Mouse (Mus musculus) heart, embryonic 16.5 days (tissue): ENCODE results near the gene D5Ertd579e. TPM values are rescaled to one million over a fixed set of nuclear protein-coding genes. Genes with fewer than 3 reads are reported as not detected.

Experiments
- ATAC-seq: fragments of 200-750 bp; cut with Nextera tagmentation; replicated peaks from 2 replicates; pipeline ENCODE4 v1.8.0; 2017; ENCODE audit warnings: moderate number of reproducible peaks; ENCODE audit not compliant: insufficient read depth, low FRiP score; ENCODE audit errors: extremely low read depth
- H3K27ac ChIP-seq: fragments of 300-500 bp; sonication (generic); 2 replicates; pipeline ENCODE4 v1.5.1; 2014; ENCODE audit warnings: mild to moderate bottlenecking, low read length, control low read depth, moderate library complexity
- H3K27me3 ChIP-seq: fragments of 300-500 bp; sonication (generic); 2 replicates; pipeline ENCODE4 v1.6.1; 2014; ENCODE audit warnings: low read length, mixed read lengths; ENCODE audit not compliant: control insufficient read depth, insufficient read depth
- H3K36me3 ChIP-seq: fragments of 300-500 bp; sonication (generic); 2 replicates; pipeline ENCODE4 v1.6.1; 2014; ENCODE audit not compliant: control insufficient read depth, insufficient read depth
- H3K4me1 ChIP-seq: fragments of 300-500 bp; sonication (generic); 2 replicates; pipeline ENCODE4 v1.6.1; 2014; ENCODE audit warnings: low read length, mixed read lengths; ENCODE audit not compliant: control insufficient read depth, insufficient read depth
- H3K4me2 ChIP-seq: fragments of 300-500 bp; sonication (generic); 2 replicates; pipeline ENCODE4 v1.6.1; 2014; ENCODE audit warnings: low read depth, mild to moderate bottlenecking, control low read depth, low read length
- H3K4me3 ChIP-seq: fragments of 300-500 bp; sonication (generic); 2 replicates; pipeline ENCODE4 v1.5.1; 2014; ENCODE audit warnings: mild to moderate bottlenecking, control low read depth, low read length
- H3K9ac ChIP-seq: fragments of 300-500 bp; sonication (generic); 2 replicates; pipeline ENCODE4 v1.6.1; 2014; ENCODE audit warnings: low read length, control low read depth
- H3K9me3 ChIP-seq: fragments of 300-500 bp; sonication (generic); replicated peaks from 2 replicates; pipeline ENCODE4 v1.6.1; 2016; ENCODE audit warnings: low read length; ENCODE audit not compliant: control insufficient read depth
- WGBS: fragments of 180-500 bp; shearing (Covaris S2); extraction: QIAGEN DNeasy Blood & Tissue Kit; methylation state at CpG from one replicate; pipeline ENCODE4 v1.1.7; 2014; 5-methylcytosine and 5-hydroxymethylcytosine counted together
- polyA plus RNA-seq: library from polyadenylated mRNA; unstranded; fragments of >200 nt; fragmentation: Nextera tagmentation; extraction: Ambion mirVana; gene quantifications from 2 replicates; pipeline ENCODE4 v1.2.1, GENCODE M21; 2015

The D5Ertd579e gene
- polyA plus RNA-seq, 1 experiment from 2014 or later, result 23.0 TPM

DNA sequence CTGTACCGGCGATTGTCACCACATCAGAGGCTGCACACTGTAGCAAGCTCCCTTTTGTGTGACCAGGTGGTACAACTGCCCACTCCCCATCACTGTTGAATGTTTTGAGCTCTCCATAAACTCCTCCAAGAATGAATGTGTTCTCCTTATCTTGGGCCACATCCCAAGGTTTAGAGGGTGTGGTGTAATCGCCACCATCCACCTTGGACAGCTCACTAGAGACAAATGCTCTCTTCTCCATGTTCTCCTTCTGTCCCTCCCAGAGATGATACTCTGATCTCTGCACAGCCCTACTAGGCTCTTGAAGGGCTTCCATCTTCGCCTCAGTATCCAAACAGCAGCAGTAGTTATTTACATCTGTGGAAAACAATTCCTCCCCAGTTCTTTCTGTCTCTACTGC is 81.7 kb downstream of the D5Ertd579e start:
- Histone ChIP-seq H3K4me3 (no peak overlapping the region), H3K36me3 (peaks cover 49% of the 10 kb centered on the region), H3K4me1 (peaks cover 1% of the 10 kb centered on the region; the same call in 1 of the 2 replicates), H3K27me3 (no peaks in the 10 kb centered on the region), H3K27ac (no peak overlapping the region), H3K4me2 (no peak overlapping the region), H3K9ac (no peak overlapping the region), H3K9me3 (no peaks in the 10 kb centered on the region)
- WGBS, result 89% methylated on average over 4 of the region's 4 CpGs
- ATAC-seq, result no peak

GRCm38 (mm10) chr5:36608939-36609499 is 86.8 kb downstream of the D5Ertd579e start:
- Histone ChIP-seq H3K36me3 (peaks cover 40% of the 10 kb centered on the region; the same call in 1 of the 2 replicates), H3K27me3 (no peaks in the 10 kb centered on the region), H3K27ac (no peak overlapping the region), H3K9me3 (no peaks in the 10 kb centered on the region), H3K4me1 (no peaks in the 10 kb centered on the region), H3K9ac (no peak overlapping the region), H3K4me3 (no peak overlapping the region), H3K4me2 (no peak overlapping the region)
- no peak for ATAC-seq
- WGBS, result 82% methylated on average over 2 of the region's 2 CpGs

DNA sequence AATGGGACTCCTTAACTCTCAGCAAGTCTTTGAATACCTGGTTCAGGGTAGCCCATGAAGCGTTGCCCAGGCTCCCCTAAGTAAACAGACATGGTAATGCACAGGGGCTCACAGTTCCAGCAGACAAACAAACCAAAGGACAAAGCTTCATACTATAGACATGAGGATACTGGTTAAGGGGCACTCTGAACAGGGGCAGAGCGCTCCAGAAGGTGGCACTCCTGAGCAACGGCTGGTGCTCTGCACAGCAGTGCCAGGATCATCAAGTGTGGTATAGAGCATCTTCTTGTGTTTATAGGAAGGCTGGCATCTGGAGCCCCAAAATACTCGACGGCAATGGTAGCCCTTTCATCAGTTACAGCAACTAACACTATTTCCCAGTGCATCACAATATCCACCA is 92.8 kb downstream of the D5Ertd579e start:
- H3K27me3 ChIP-seq, result no peaks in the 10 kb centered on the region
- peaks cover 46% of the 10 kb centered on the region for H3K36me3 ChIP-seq
- no peak overlapping the region for H3K4me2 ChIP-seq
- no peaks in the 10 kb centered on the region for H3K9me3 ChIP-seq
- no peak overlapping the region for H3K27ac ChIP-seq
- H3K9ac ChIP-seq, result no peak overlapping the region
- H3K4me1 ChIP-seq, result no peaks in the 10 kb centered on the region
- ATAC-seq, result no peak; the same call in 1 of the 2 replicates
- H3K4me3 ChIP-seq, result no peak overlapping the region
- WGBS, result 77% methylated on average over 5 of the region's 5 CpGs

DNA sequence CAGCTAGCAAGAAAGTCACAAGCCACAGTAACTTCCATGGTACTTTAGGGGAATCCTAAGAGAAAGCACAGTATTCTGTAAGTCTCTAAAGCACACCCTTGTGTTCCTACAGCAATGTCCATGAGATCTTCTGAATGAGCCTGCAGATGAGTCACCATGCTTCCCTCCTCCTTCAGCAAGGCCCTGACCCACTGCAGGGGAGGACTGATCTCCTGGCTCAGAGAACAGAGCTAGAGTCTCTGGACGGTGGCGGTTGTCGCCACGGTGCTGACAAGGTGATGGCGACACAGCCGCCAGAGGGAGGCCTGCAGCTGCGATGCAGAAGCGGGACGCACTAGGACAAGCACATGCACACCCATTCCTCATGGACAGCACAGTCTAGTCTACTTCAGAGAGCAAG is 93.8 kb downstream of the D5Ertd579e start:
- no peak overlapping the region for H3K9ac ChIP-seq
- no peaks in the 10 kb centered on the region for H3K27me3 ChIP-seq
- H3K4me2 ChIP-seq, result no peak overlapping the region
- no peak for ATAC-seq
- H3K27ac ChIP-seq, result no peak overlapping the region
- H3K4me1 ChIP-seq, result no peaks in the 10 kb centered on the region
- no peaks in the 10 kb centered on the region for H3K9me3 ChIP-seq
- no peak overlapping the region for H3K4me3 ChIP-seq
- H3K36me3 ChIP-seq, result peaks cover 41% of the 10 kb centered on the region
- 46% methylated on average over 9 of the region's 9 CpGs for WGBS

DNA sequence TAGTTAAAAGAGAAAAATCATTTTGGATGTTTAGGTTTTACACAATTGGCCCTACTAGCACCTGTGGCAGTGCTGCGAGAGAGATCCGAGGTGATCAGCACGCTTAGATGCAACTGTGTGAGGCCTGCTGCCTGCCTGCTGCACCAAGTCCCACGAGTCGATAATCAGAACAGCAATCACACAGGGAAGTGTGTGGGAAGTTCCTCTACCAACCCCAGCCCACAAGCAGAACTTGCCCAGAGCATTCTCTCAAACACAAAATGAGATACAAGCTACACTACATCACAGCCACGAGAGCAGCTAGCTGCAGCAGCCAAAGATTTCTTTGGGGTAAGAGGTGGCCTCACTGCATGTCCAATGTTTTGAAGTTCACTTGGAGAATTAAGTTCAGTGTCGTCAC is 94.3 kb downstream of the D5Ertd579e start:
- H3K4me1 ChIP-seq, result no peaks in the 10 kb centered on the region
- 82% methylated on average over 7 of the region's 7 CpGs for WGBS
- no peak overlapping the region for H3K4me3 ChIP-seq
- no peaks in the 10 kb centered on the region for H3K27me3 ChIP-seq
- no peak overlapping the region for H3K9ac ChIP-seq
- H3K9me3 ChIP-seq, result no peaks in the 10 kb centered on the region
- H3K27ac ChIP-seq, result no peak overlapping the region
- peaks cover 36% of the 10 kb centered on the region for H3K36me3 ChIP-seq
- H3K4me2 ChIP-seq, result no peak overlapping the region
- ATAC-seq, result no peak

- Histone ChIP-seq H3K36me3 (peaks cover 23% of the 10 kb centered on the region), H3K4me1 (no peaks in the 10 kb centered on the region), H3K27me3 (no peaks in the 10 kb centered on the region), H3K4me3 (no peak overlapping the region), H3K4me2 (no peak overlapping the region), H3K27ac (no peak overlapping the region), H3K9me3 (no peaks in the 10 kb centered on the region), H3K9ac (no peak overlapping the region)
- no peak for ATAC-seq
- WGBS, result 89% methylated on average over 1 of the region's 1 CpGs
Observed at GRCm38 (mm10) chr5:36598883-36599282, 96.9 kb downstream of the D5Ertd579e start.

DNA sequence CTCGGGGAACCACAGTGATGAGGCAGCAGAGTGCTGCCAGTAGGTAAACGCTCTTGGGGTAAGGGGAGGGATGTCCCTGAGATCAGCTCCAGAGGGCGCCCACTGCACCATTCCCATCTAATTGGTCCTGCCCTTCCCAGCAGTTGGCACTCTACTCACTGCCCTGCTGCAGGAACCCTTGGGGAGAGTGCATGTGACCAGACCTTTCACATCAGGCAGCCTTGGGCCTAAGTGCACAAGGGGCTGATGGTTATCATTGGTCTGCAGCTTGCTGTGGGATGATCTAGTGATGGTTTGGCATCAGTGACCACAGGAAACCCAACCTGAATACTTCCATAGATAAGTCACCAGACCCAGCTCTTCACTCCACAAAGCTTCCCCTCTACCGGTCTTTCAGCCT is 98.2 kb downstream of the D5Ertd579e start:
- H3K4me1 ChIP-seq, result no peaks in the 10 kb centered on the region
- no peaks in the 10 kb centered on the region for H3K9me3 ChIP-seq
- no peak overlapping the region for H3K4me2 ChIP-seq
- H3K9ac ChIP-seq, result no peak overlapping the region
- ATAC-seq, result no peak
- no peak overlapping the region for H3K4me3 ChIP-seq
- H3K27ac ChIP-seq, result no peak overlapping the region
- WGBS, result 37% methylated on average over 4 of the region's 4 CpGs
- H3K27me3 ChIP-seq, result no peaks in the 10 kb centered on the region
- peaks cover 18% of the 10 kb centered on the region for H3K36me3 ChIP-seq

DNA sequence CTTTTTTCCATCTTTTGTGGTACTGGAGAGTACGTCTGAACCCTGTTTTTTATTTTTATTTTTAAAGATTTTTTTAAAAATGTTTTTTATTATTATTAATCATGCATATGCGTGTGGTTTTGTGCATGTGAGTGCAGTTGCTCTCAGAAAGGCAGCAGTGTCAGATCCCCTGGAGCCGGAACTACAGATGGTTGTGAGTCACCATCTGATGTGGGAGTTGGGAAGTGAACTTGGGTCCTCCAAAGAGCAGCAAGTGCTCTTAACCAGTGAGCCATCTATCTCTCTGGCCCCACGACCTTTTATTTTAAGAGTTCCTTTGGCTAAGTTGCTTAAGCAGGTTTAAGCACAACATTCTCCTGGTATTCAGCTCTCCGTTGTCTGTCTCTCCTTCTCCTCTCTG is 99.6 kb downstream of the D5Ertd579e start:
- H3K4me3 ChIP-seq, result no peak overlapping the region
- H3K9me3 ChIP-seq, result no peaks in the 10 kb centered on the region
- no peak overlapping the region for H3K27ac ChIP-seq
- WGBS, result 65% methylated on average over 5 of the region's 5 CpGs
- no peak overlapping the region for H3K4me2 ChIP-seq
- H3K36me3 ChIP-seq, result peaks cover 9% of the 10 kb centered on the region
- H3K4me1 ChIP-seq, result no peaks in the 10 kb centered on the region
- no peak overlapping the region for H3K9ac ChIP-seq
- no peaks in the 10 kb centered on the region for H3K27me3 ChIP-seq
- no peak for ATAC-seq

DNA sequence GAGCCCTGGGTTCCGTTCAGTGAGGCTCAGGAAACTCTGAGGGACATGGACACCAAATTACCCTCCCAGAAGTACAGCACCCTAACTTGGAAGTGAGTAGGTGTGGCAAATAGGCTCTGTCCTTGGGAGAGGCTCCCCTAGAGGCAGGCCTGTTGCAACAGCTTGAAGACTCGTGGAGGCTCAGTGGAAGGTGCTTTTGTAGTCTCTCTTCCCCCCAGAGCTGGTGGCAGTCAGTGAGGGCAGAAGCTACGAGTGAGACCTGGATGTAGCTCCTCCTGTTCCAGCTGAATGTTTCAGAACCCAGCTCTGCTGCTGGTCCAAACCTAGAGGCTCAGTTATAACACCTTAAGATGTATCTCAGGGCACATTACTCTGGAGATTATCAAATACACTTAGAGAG is 100.7 kb downstream of the D5Ertd579e start:
- H3K4me3 ChIP-seq, result no peak overlapping the region
- no peak overlapping the region for H3K27ac ChIP-seq
- H3K4me1 ChIP-seq, result no peaks in the 10 kb centered on the region
- no peak for ATAC-seq
- 18% methylated on average over 3 of the region's 3 CpGs for WGBS
- H3K27me3 ChIP-seq, result no peaks in the 10 kb centered on the region
- peaks cover 4% of the 10 kb centered on the region for H3K36me3 ChIP-seq
- H3K9ac ChIP-seq, result no peak overlapping the region
- no peak overlapping the region for H3K4me2 ChIP-seq
- H3K9me3 ChIP-seq, result no peaks in the 10 kb centered on the region
